Mouse (Mus musculus): ENCODE measurements around the gene Zfp282. TPM values are rescaled to one million over a fixed set of nuclear protein-coding genes. Genes with fewer than 3 reads are reported as not detected.

The Zfp282 gene
- polyA plus RNA-seq, 1 experiment from 2014 or later = 9.5 TPM

DNA sequence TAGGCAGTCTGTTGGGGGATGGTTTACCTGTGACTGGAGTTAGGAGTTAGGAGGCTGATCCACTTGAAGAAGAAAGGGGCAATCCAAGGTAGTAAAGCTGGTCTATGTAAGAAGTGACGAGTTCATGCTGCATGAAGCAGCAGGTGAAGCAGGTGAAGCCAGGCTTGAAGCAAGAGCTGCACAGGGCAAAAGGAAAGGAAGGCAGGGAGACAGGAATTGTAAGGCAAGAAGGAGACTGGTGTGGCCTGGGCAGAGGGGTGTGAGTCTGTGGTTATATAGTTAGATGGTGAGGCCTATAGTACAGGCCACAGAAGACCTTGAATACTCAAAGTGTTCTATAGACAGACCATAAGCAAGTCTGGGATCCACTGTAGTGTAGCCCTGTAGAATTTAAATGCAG lies 32.0 kb downstream of the Zfp282 start:
- H3K4me3 ChIP-seq (ENCODE audit: low read length) = no peak overlapping the region
- H3K9ac ChIP-seq (ENCODE audit: low read length) = no peak overlapping the region
- peaks cover 13% of the 10 kb centered on the region; the same call in 1 of the 2 replicates for H3K9me3 ChIP-seq (replicated peaks; ENCODE audit: control insufficient read depth, low read length)
- peaks cover 33% of the 10 kb centered on the region for H3K36me3 ChIP-seq (ENCODE audit: control insufficient read depth, insufficient read depth)
- no peak overlapping the region for H3K4me2 ChIP-seq (ENCODE audit: low read depth, low read length)
- H3K4me1 ChIP-seq (ENCODE audit: control insufficient read depth, insufficient read depth, low read length) = no peaks in the 10 kb centered on the region
- ATAC-seq (replicated peaks; ENCODE audit: extremely low read depth, insufficient read depth, low FRiP score) = no peak
- 85% methylated on average over 1 of the region's 1 CpGs for WGBS
- H3K27ac ChIP-seq (ENCODE audit: low read length) = no peak overlapping the region
- peaks cover 4% of the 10 kb centered on the region; the same call in 1 of the 2 replicates for H3K27me3 ChIP-seq (ENCODE audit: control insufficient read depth, insufficient read depth, low read length)

DNA sequence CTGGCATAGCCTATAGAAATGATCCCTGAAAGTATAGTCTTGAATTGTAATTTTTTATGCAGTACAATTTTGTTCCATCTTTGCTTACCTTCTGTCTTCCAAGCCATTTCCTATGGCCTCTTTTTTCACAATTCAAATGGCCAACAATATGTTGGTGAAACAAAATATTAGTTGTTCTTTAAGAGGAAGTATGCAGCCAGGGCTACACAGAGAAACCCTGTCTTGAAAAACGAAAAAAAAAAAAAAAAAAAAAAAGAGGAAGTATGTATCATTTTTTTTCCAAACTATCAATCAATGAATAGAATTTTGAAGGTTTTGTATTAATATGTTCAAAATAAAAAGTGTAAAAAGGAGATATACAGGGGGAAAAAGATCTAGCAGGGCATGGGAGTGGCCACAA lies 34.6 kb downstream of the Zfp282 start:
- H3K36me3 ChIP-seq (ENCODE audit: control insufficient read depth, insufficient read depth) = peaks cover 10% of the 10 kb centered on the region
- no peak overlapping the region for H3K27ac ChIP-seq (ENCODE audit: low read length)
- H3K4me2 ChIP-seq (ENCODE audit: low read depth, low read length) = no peak overlapping the region
- H3K27me3 ChIP-seq (ENCODE audit: control insufficient read depth, insufficient read depth, low read length) = no peaks in the 10 kb centered on the region
- ATAC-seq (replicated peaks; ENCODE audit: extremely low read depth, insufficient read depth, low FRiP score) = no peak
- no peak overlapping the region for H3K9ac ChIP-seq (ENCODE audit: low read length)
- 62% methylated on average over 1 of the region's 1 CpGs for WGBS
- H3K4me3 ChIP-seq (ENCODE audit: low read length) = no peak overlapping the region
- H3K9me3 ChIP-seq (replicated peaks; ENCODE audit: control insufficient read depth, low read length) = no peaks in the 10 kb centered on the region
- H3K4me1 ChIP-seq (ENCODE audit: control insufficient read depth, insufficient read depth, low read length) = no peaks in the 10 kb centered on the region

DNA sequence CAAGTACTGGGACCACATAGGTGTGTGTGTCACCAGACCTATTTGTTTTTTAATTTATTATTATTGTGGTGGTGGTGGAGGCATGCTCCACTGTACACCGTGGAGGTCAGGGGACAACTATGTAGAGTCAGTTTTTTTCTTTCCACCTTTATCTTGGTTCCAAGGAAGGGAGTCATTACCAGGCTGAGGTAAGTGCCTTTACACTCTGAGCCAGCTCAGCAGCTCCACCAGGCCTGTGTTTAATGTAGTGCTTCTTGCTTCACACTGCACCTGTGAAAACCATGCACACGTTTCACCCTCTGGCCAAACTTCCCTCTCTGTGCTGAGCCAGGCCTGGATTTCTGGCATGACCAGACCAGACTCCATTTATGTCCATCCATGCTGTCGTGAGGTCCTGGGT lies 36.0 kb downstream of the Zfp282 start:
- H3K9me3 ChIP-seq (replicated peaks; ENCODE audit: control insufficient read depth, low read length) = no peaks in the 10 kb centered on the region
- no peak for ATAC-seq (replicated peaks; ENCODE audit: extremely low read depth, insufficient read depth, low FRiP score)
- no peak overlapping the region for H3K9ac ChIP-seq (ENCODE audit: low read length)
- no peak overlapping the region for H3K4me3 ChIP-seq (ENCODE audit: low read length)
- 56% methylated on average over 3 of the region's 3 CpGs for WGBS
- no peaks in the 10 kb centered on the region for H3K36me3 ChIP-seq (ENCODE audit: control insufficient read depth, insufficient read depth)
- H3K27me3 ChIP-seq (ENCODE audit: control insufficient read depth, insufficient read depth, low read length) = no peaks in the 10 kb centered on the region
- H3K27ac ChIP-seq (ENCODE audit: low read length) = no peak overlapping the region
- H3K4me1 ChIP-seq (ENCODE audit: control insufficient read depth, insufficient read depth, low read length) = no peaks in the 10 kb centered on the region
- H3K4me2 ChIP-seq (ENCODE audit: low read depth, low read length) = no peak overlapping the region

DNA sequence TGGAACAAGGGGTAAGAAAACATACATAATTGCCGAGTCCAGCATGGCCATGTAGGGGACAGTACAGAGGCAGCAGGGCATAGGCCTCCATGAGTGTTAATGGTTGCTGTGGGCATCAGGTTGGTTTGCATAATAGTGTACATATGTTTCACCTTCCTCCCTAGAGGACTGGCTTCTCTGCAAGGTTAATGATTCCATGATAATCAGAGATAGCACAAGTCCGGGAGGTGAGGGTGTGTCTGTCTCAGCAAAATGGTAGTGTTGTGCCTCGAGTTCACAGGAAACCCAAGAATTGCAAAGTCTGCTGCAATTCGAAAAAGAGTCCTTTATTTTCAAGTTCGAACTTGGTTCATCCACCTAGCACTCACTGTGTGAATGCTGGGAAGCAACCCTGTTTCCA lies 40.0 kb downstream of the Zfp282 start:
- Histone ChIP-seq H3K4me2 (ENCODE audit: low read depth, low read length) (no peak overlapping the region), H3K4me1 (ENCODE audit: control insufficient read depth, insufficient read depth, low read length) (peaks cover 15% of the 10 kb centered on the region), H3K36me3 (ENCODE audit: control insufficient read depth, insufficient read depth) (no peaks in the 10 kb centered on the region), H3K27me3 (ENCODE audit: control insufficient read depth, insufficient read depth, low read length) (no peaks in the 10 kb centered on the region), H3K4me3 (ENCODE audit: low read length) (no peak overlapping the region), H3K27ac (ENCODE audit: low read length) (no peak overlapping the region), H3K9me3 (replicated peaks; ENCODE audit: control insufficient read depth, low read length) (no peaks in the 10 kb centered on the region), H3K9ac (ENCODE audit: low read length) (no peak overlapping the region)
- WGBS = 69% methylated on average over 5 of the region's 5 CpGs
- ATAC-seq (replicated peaks; ENCODE audit: extremely low read depth, insufficient read depth, low FRiP score) = no peak

DNA sequence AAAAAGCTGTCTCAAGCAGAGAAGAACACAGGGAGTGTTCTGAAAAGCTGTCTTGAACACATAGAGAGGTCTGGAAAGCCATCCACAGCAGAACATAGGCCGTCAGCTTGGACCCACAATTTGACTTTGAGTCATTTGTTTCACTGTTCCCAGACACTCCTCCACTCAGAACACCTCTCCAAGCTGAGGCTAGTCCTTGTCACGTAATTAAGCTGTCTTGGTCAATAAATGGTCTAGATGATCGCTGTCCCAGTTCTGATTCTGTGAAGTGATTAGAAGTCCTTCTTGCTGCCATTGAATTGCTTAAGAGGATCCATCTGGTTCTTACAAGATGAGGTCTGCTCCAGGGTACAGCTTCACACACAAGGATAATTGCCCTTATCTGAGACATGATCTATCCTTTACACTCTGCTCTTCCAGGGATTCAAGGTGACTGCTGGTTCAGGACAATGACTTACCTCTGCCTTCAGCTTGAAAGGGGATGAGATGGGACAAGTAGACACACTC lies 41.8 kb downstream of the Zfp282 start:
- no peak for ATAC-seq (replicated peaks; ENCODE audit: extremely low read depth, insufficient read depth, low FRiP score)
- H3K4me2 ChIP-seq (ENCODE audit: low read depth, low read length) = no peak overlapping the region
- no peaks in the 10 kb centered on the region for H3K36me3 ChIP-seq (ENCODE audit: control insufficient read depth, insufficient read depth)
- no peaks in the 10 kb centered on the region for H3K27me3 ChIP-seq (ENCODE audit: control insufficient read depth, insufficient read depth, low read length)
- no peak overlapping the region for H3K9ac ChIP-seq (ENCODE audit: low read length)
- no peak overlapping the region for H3K27ac ChIP-seq (ENCODE audit: low read length)
- peaks cover 20% of the 10 kb centered on the region for H3K4me1 ChIP-seq (ENCODE audit: control insufficient read depth, insufficient read depth, low read length)
- no peak overlapping the region for H3K4me3 ChIP-seq (ENCODE audit: low read length)
- H3K9me3 ChIP-seq (replicated peaks; ENCODE audit: control insufficient read depth, low read length) = no peaks in the 10 kb centered on the region
- WGBS = 71% methylated on average over 3 of the region's 3 CpGs

DNA sequence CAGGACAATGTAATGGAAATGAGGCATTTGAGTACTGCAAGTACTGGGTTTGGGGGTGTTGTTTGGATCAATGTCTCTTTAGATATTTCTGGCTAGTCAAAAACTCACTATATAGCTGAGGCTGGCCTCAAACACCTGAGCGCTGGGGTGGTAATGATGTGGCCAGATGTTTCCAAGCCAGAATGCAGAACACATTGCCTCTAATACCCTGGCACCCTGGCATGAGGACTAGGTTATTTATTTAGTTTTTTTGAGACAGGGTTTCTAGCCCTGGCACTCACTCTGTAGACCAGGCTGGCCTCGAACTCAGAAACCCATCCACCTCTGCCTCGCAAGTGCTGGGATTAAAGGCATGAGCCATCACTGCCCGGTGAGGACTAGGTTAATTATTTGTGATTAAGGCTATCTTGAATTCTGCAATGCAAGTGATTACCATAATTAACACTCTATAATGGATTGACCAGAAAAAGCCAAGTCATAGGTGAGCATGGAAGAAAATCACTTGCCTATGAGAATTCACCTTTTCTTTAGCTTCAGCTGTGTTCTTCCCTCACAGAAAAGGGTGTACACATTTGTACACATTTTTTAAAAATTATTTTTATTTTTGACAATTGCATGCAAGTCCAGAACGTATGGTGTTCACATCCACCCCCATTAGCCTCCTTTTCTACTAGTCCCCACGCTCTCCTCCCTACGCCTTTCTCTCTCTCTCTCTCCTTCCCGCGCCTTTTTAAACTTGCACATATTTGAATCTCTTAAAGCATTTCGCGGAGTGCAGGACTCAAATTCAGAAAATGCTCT lies 42.8 kb downstream of the Zfp282 start:
- peak overlapping the region; percentile 83 for H3K4me3 ChIP-seq (ENCODE audit: low read length)
- no peak for ATAC-seq (replicated peaks; ENCODE audit: extremely low read depth, insufficient read depth, low FRiP score)
- peak overlapping the region; percentile 97 for H3K27ac ChIP-seq (ENCODE audit: low read length)
- H3K4me2 ChIP-seq (ENCODE audit: low read depth, low read length) = peak overlapping the region; percentile 72
- H3K9me3 ChIP-seq (replicated peaks; ENCODE audit: control insufficient read depth, low read length) = no peaks in the 10 kb centered on the region
- H3K27me3 ChIP-seq (ENCODE audit: control insufficient read depth, insufficient read depth, low read length) = no peaks in the 10 kb centered on the region
- peaks cover 20% of the 10 kb centered on the region for H3K4me1 ChIP-seq (ENCODE audit: control insufficient read depth, insufficient read depth, low read length)
- no peaks in the 10 kb centered on the region for H3K36me3 ChIP-seq (ENCODE audit: control insufficient read depth, insufficient read depth)
- 25% methylated on average over 11 of the region's 11 CpGs for WGBS
- peak overlapping the region; percentile 95 for H3K9ac ChIP-seq (ENCODE audit: low read length)

DNA sequence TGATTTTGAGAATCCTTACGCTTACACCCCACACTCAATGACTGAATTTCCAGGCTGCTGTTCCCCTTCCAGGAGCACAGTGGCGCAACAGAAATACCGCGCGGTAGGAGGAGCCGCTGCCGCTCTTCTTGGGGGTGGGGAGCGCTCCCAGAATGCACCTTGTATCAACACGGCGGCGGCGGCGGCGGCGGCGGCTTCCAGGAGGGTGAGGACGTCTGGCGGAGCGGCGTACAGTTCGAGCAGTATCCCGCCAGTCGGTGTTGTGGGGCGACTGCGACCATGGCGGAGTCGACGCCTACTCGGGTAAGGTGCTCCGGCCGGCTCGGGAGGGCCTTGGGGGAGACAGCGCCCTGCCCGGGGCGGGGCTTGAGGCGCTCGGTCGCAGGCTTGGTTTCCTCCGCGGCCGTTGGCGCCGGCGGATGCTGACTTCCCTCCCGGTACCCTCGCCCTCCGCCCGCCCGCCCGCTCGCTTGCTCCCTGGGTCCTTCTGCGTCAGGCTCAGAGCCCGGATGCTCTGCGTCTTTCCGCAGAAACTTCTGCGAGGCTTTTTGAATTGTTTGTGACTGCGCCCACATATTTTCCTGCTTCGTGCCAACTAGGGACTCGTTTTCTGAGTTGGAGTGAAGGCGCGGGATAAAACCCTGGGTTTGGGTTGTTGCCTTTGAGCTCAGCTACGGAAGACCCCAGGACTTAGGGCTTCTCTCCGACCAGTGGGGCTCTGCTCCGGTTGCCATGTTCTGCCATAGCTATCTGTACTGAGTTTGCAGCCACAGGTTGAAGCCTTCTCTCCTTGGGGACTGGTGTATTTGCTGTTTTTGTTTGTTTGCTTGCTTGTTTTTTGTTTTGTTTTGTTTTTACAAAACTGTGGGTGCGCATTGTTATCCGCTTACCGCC lies 43.7 kb downstream of the Zfp282 start, which contains the start of gene Zfp212:
Gene Zfp212 (plus strand): TSS at position 30 of the 894 bp plus-strand sequence.
- peak within 1 kb of the TSS; percentile 83 for H3K4me3 ChIP-seq (ENCODE audit: low read length)
- H3K4me1 ChIP-seq (ENCODE audit: control insufficient read depth, insufficient read depth, low read length) = peaks cover 20% of the 10 kb centered on the region
- H3K27me3 ChIP-seq (ENCODE audit: control insufficient read depth, insufficient read depth, low read length) = no peaks in the 10 kb centered on the region
- peak; percentile 95 for ATAC-seq (replicated peaks; ENCODE audit: extremely low read depth, insufficient read depth, low FRiP score)
- peak within 1 kb of the TSS; percentile 74 for H3K4me2 ChIP-seq (ENCODE audit: low read depth, low read length)
- H3K36me3 ChIP-seq (ENCODE audit: control insufficient read depth, insufficient read depth) = no peaks in the 10 kb centered on the region
- 1% methylated on average over 61 of the region's 67 CpGs for WGBS
- peak within 1 kb of the TSS; percentile 95 for H3K9ac ChIP-seq (ENCODE audit: low read length)
- H3K9me3 ChIP-seq (replicated peaks; ENCODE audit: control insufficient read depth, low read length) = no peaks in the 10 kb centered on the region
- H3K27ac ChIP-seq (ENCODE audit: low read length) = peak within 1 kb of the TSS; percentile 97

DNA sequence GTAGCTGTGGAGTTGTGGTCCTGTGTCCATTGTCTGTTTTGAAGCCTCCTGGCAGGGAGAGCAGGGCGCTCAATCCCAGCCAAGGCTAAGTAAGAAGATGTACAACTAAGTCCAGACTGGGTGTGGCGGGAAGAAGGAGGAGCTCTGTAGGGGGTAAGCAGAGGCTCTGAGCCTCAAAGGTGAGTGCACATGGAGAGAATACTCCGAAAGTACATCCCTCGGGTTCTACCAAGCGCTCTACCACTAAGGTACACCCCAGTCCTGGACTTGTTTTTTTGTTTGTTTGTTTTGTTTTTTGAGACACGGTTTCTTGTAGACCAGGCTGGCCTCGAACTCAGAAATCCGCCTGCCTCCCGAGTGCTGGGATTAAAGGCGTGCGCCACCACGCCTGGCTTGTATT lies 65.5 kb downstream of the Zfp282 start:
- peaks cover 2% of the 10 kb centered on the region; the same call in 1 of the 2 replicates for H3K4me1 ChIP-seq (ENCODE audit: control insufficient read depth, insufficient read depth, low read length)
- H3K9ac ChIP-seq (ENCODE audit: low read length) = peak overlapping the region; percentile 76
- WGBS = 45% methylated on average over 12 of the region's 12 CpGs
- no peaks in the 10 kb centered on the region for H3K36me3 ChIP-seq (ENCODE audit: control insufficient read depth, insufficient read depth)
- peak overlapping the region; percentile 56 for H3K4me3 ChIP-seq (ENCODE audit: low read length)
- no peaks in the 10 kb centered on the region for H3K9me3 ChIP-seq (replicated peaks; ENCODE audit: control insufficient read depth, low read length)
- H3K4me2 ChIP-seq (ENCODE audit: low read depth, low read length) = peak overlapping the region; percentile 84
- no peak for ATAC-seq (replicated peaks; ENCODE audit: extremely low read depth, insufficient read depth, low FRiP score)
- no peaks in the 10 kb centered on the region for H3K27me3 ChIP-seq (ENCODE audit: control insufficient read depth, insufficient read depth, low read length)
- H3K27ac ChIP-seq (ENCODE audit: low read length) = no peak overlapping the region
